Mouse (Mus musculus) granulocyte monocyte progenitor cell, adult 5-6 weeks (primary cell): ENCODE measurements around the gene Nrap. TPM values are rescaled to one million over a fixed set of nuclear protein-coding genes. Genes with fewer than 3 reads are reported as not detected.

ENCODE experiments used
- total RNA-seq, 2 experiments: library from RNA; stranded (forward) in 1 of 2; stranded (reverse) in 1 of 2; fragments of 200-712, 200-1000 nt in 1 of 2; fragments of >200 nt in 1 of 2; fragmentation: Nextera tagmentation in 1 of 2; gene quantifications; 2 replicates each; pipeline ENCODE4 v1.2.3; 2014 to 2017

The Nrap gene
- total RNA-seq, 2 experiments from 2014 or later: 0.98 to 1.1 TPM

Other genes starting within 250 kb of the Nrap start
- gene Habp2, start 102.9 kb downstream of the Nrap start, total RNA-seq (2014; fragmentation: Nextera tagmentation): not detected in 2 replicates
- gene Habp2, start 102.9 kb downstream of the Nrap start, total RNA-seq (2017): not detected in 2 replicates
- gene Casp7, start 7.1 kb upstream of the Nrap start, total RNA-seq (2014; fragmentation: Nextera tagmentation): 72.3 and 86.7 TPM in 2 replicates
- gene Casp7, start 7.1 kb upstream of the Nrap start, total RNA-seq (2017): 42.4 and 43.4 TPM in 2 replicates
- gene Plekhs1, start 71.6 kb upstream of the Nrap start, total RNA-seq (2014; fragmentation: Nextera tagmentation): not detected in 2 replicates
- not detected in 2 replicates for gene Plekhs1, start 71.6 kb upstream of the Nrap start, total RNA-seq (2017)
- 22.2 and 36.1 TPM in 2 replicates for gene Dclre1a, start 158.2 kb upstream of the Nrap start, total RNA-seq (2014; fragmentation: Nextera tagmentation)
- 17.5 and 21.4 TPM in 2 replicates for gene Dclre1a, start 158.2 kb upstream of the Nrap start, total RNA-seq (2017)
- 10.3 and 11.9 TPM in 2 replicates for gene Nhlrc2, start 158.2 kb upstream of the Nrap start, total RNA-seq (2014; fragmentation: Nextera tagmentation)
- gene Nhlrc2, start 158.2 kb upstream of the Nrap start, total RNA-seq (2017): 13.2 and 15.3 TPM in 2 replicates